Comparison of ENCODE assay signal across 10 mouse cellular contexts in the genomic region with DNA sequence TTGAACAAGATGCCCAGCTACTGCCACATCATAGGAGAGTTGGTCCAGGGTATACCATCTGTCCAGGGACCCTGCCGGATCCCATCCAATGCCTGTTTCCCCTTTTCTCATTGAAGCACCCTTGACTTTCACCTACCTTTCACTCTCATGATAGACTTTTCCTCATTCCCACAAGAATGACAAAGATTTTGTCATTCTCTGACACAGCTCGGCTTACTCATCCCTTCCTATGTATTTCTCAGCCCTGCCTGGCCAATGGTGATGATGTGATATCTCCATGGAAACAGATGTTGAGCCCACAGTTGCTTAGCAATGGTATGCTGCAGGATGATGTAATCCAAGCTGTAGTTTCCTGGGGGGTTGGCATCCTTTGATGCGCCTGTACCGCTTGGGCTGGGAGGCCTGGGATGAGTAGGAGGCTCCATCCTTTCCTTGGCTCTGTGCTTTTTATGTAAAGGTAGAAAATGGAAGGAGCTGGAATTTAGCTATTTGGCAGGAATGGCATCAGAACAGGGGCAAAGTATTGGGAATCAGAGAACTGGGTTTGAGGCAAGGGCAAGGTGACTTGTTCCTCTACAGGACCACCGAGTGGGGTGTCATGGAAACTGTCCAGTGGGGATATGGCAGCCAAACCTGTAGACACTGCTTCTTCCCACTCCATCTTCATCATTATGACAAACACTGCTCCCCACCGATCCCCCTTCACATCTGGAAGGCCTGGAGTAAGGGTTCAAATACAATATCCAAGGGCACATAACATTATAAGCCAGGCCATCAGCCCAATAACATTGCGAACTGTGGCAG.
DNase-seq lines count a peak whose midpoint lies in the region; ATAC-seq lines count a peak whose summit lies in the region.
"Had no signal": no experiment of that assay in that cellular context is flagged by ENCODE, and none has a peak within 500 bp of the region (broad histone marks: within the 10 kb centered on the region; RNA-seq: fewer than 3 reads in every experiment).

No protein-coding gene starts in this region.

- H3K9me3 ChIP-seq in hindbrain, embryonic 15.5 days, result no peaks in the 10 kb centered on the region
- H3K9me3 ChIP-seq in hindbrain, embryonic 10.5 days, result no peaks in the 10 kb centered on the region
- H3K9me3 ChIP-seq in limb, embryonic 10.5 days (replicated peaks), result no peaks in the 10 kb centered on the region

- no peak for DNase-seq in hindbrain, embryonic 10.5 days (ENCODE audit: low spot score)
- DNase-seq in left cerebral cortex, postnatal 14 days (ENCODE audit: low spot score in 2 of 2), result peak; percentile 75 to 95
- peak; percentile 78 to 89 for DNase-seq in right cerebral cortex, postnatal 36 days (ENCODE audit: low spot score in 2 of 2)
- DNase-seq in limb, embryonic 10.5 days (ENCODE audit: low spot score), result no peak
- DNase-seq in heart, postnatal 4 days, result no peak
- DNase-seq in heart, postnatal 25 days (ENCODE audit: low spot score), result no peak
- DNase-seq: lung, postnatal 14 days had no signal

- H3K36me3 ChIP-seq in hindbrain, embryonic 15.5 days, result no peaks in the 10 kb centered on the region
- no peaks in the 10 kb centered on the region for H3K36me3 ChIP-seq in hindbrain, embryonic 10.5 days
- H3K36me3 ChIP-seq in limb, embryonic 10.5 days, result no peaks in the 10 kb centered on the region

- H3K27me3 ChIP-seq in hindbrain, embryonic 15.5 days, result no peaks in the 10 kb centered on the region
- H3K27me3 ChIP-seq in hindbrain, embryonic 10.5 days (ENCODE audit: insufficient read depth, poor library complexity, severe bottlenecking), result no peaks in the 10 kb centered on the region
- H3K27me3 ChIP-seq in limb, embryonic 10.5 days (ENCODE audit: low read depth, poor library complexity, severe bottlenecking), result no peaks in the 10 kb centered on the region

- 0 out of 2 replicates have a peak overlapping the region, but pooled peaks have one; percentile 11 for H3K4me2 ChIP-seq in hindbrain, embryonic 15.5 days

- peak; percentile 92 for ATAC-seq in hindbrain, embryonic 15.5 days (ENCODE audit: low FRiP score, low read depth)
- ATAC-seq in granulocyte monocyte progenitor cell, adult 5-6 weeks (replicated peaks; ENCODE audit: poor library complexity, severe bottlenecking), result peak; percentile 49

- 64% methylated on average over 7 of the region's 7 CpGs for WGBS in hindbrain, embryonic 15.5 days
- 91% methylated on average over 7 of the region's 7 CpGs for WGBS in hindbrain, embryonic 10.5 days
- 89% methylated on average over 7 of the region's 7 CpGs for WGBS in limb, embryonic 10.5 days

- peak overlapping the region; percentile 70 for H3K27ac ChIP-seq in hindbrain, embryonic 15.5 days (replicated peaks)
- no peak overlapping the region for H3K27ac ChIP-seq in hindbrain, embryonic 10.5 days
- no peak overlapping the region for H3K27ac ChIP-seq in limb, embryonic 10.5 days
- H3K27ac ChIP-seq: kidney, postnatal 0 days had no signal

- intact Hi-C loops in left cerebral cortex, postnatal 14 days (cut with DNase I), result no loop called here
- intact Hi-C loops in heart, postnatal 25 days (cut with DNase I), result no loop called here

- H3K4me3 ChIP-seq in hindbrain, embryonic 15.5 days, result no peak overlapping the region
- H3K4me3 ChIP-seq in hindbrain, embryonic 10.5 days, result no peak overlapping the region
- H3K4me3 ChIP-seq in limb, embryonic 10.5 days, result no peak overlapping the region

- no peak overlapping the region for H3K9ac ChIP-seq in hindbrain, embryonic 15.5 days

- H3K4me1 ChIP-seq in hindbrain, embryonic 15.5 days (replicated peaks), result peaks cover 14% of the 10 kb centered on the region
- H3K4me1 ChIP-seq in hindbrain, embryonic 10.5 days (replicated peaks), result peaks cover 6% of the 10 kb centered on the region; the same call in 1 of the 2 replicates
- peaks cover 5% of the 10 kb centered on the region; the same call in 1 of the 2 replicates for H3K4me1 ChIP-seq in limb, embryonic 10.5 days

Comparison
In these comparisons a context has a peak if more than half of its experiments do, and no peak if none do; other contexts are left out.
1. DNase-seq: peak in left cerebral cortex, postnatal 14 days (2 of 2) and right cerebral cortex, postnatal 36 days (2 of 2); none in hindbrain, embryonic 10.5 days (single experiment), limb, embryonic 10.5 days (single experiment), heart, postnatal 4 days (single experiment) and heart, postnatal 25 days (single experiment).